Mouse (Mus musculus): ENCODE data around the gene Mcm3ap. TPM values are rescaled to one million over a fixed set of nuclear protein-coding genes. Genes with fewer than 3 reads are reported as not detected.

Mcm3ap gene
- polyA plus RNA-seq, 1 experiment from 2014 or later, result 30.3 TPM

GRCm38 (mm10) chr10:76542636-76543375 is 74.1 kb downstream of the Mcm3ap start:
- H3K9me3 ChIP-seq (replicated peaks), result no peaks in the 10 kb centered on the region
- H3K36me3 ChIP-seq, result peaks cover 65% of the 10 kb centered on the region
- no peaks in the 10 kb centered on the region for H3K27me3 ChIP-seq
- H3K4me1 ChIP-seq (replicated peaks), result no peaks in the 10 kb centered on the region
- H3K4me2 ChIP-seq, result no peak overlapping the region
- no peak overlapping the region for H3K27ac ChIP-seq
- H3K9ac ChIP-seq, result no peak overlapping the region
- ATAC-seq (replicated peaks; ENCODE audit: insufficient number of reproducible peaks, insufficient read depth, low FRiP score, low read depth), result no peak
- WGBS, result 77% methylated on average over 10 of the region's 10 CpGs
- no peak overlapping the region for H3K4me3 ChIP-seq

- no peak overlapping the region for H3K9ac ChIP-seq
- ATAC-seq (replicated peaks; ENCODE audit: insufficient number of reproducible peaks, insufficient read depth, low FRiP score, low read depth), result no peak
- H3K27ac ChIP-seq, result no peak overlapping the region
- no peak overlapping the region for H3K4me2 ChIP-seq
- no peaks in the 10 kb centered on the region for H3K9me3 ChIP-seq (replicated peaks)
- H3K36me3 ChIP-seq, result peaks cover 62% of the 10 kb centered on the region
- no peaks in the 10 kb centered on the region for H3K4me1 ChIP-seq (replicated peaks)
- H3K4me3 ChIP-seq, result no peak overlapping the region
- no peaks in the 10 kb centered on the region for H3K27me3 ChIP-seq
- WGBS, result 92% methylated on average over 8 of the region's 8 CpGs
Measured at GRCm38 (mm10) chr10:76546566-76546965, 77.8 kb downstream of the Mcm3ap start.

GRCm38 (mm10) chr10:76548218-76548617 is 79.5 kb downstream of the Mcm3ap start:
- Histone ChIP-seq H3K4me1 (replicated peaks) (no peaks in the 10 kb centered on the region), H3K9ac (no peak overlapping the region), H3K27me3 (no peaks in the 10 kb centered on the region), H3K27ac (no peak overlapping the region), H3K9me3 (replicated peaks) (no peaks in the 10 kb centered on the region), H3K4me3 (no peak overlapping the region), H3K36me3 (peaks cover 67% of the 10 kb centered on the region), H3K4me2 (no peak overlapping the region)
- no peak for ATAC-seq (replicated peaks; ENCODE audit: insufficient number of reproducible peaks, insufficient read depth, low FRiP score, low read depth)
- WGBS, result 92% methylated on average over 8 of the region's 8 CpGs

DNA sequence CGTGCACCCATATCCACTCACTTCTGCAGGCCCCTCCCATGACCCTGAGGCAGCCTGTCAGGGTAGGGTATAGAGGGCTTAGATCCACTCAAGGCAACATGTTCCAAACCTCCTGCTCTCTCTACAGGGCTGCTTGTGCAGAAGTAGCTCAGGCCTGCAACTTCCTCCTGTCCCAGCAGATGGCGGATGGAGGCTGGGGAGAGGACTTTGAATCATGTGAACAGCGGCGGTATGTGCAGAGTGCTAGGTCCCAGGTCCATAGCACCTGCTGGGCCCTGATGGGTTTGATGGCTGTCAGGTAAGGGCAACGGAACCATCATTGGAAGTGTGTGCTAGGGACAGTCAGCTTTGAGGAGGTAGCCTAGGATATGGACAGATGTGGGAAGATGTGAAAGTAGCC is 81.7 kb downstream of the Mcm3ap start:
- ATAC-seq (replicated peaks; ENCODE audit: insufficient number of reproducible peaks, insufficient read depth, low FRiP score, low read depth), result no peak
- no peak overlapping the region for H3K4me2 ChIP-seq
- no peaks in the 10 kb centered on the region for H3K9me3 ChIP-seq (replicated peaks)
- no peak overlapping the region for H3K27ac ChIP-seq
- WGBS, result 86% methylated on average over 5 of the region's 5 CpGs
- H3K27me3 ChIP-seq, result no peaks in the 10 kb centered on the region
- H3K36me3 ChIP-seq, result peaks cover 57% of the 10 kb centered on the region
- no peaks in the 10 kb centered on the region for H3K4me1 ChIP-seq (replicated peaks)
- H3K9ac ChIP-seq, result no peak overlapping the region
- no peak overlapping the region for H3K4me3 ChIP-seq

- H3K27ac ChIP-seq, result no peak overlapping the region
- no peak for ATAC-seq (replicated peaks; ENCODE audit: insufficient number of reproducible peaks, insufficient read depth, low FRiP score, low read depth)
- H3K27me3 ChIP-seq, result no peaks in the 10 kb centered on the region
- peaks cover 57% of the 10 kb centered on the region for H3K36me3 ChIP-seq
- no peaks in the 10 kb centered on the region for H3K4me1 ChIP-seq (replicated peaks)
- H3K4me2 ChIP-seq, result no peak overlapping the region
- no peak overlapping the region for H3K4me3 ChIP-seq
- H3K9me3 ChIP-seq (replicated peaks), result no peaks in the 10 kb centered on the region
- H3K9ac ChIP-seq, result no peak overlapping the region
- WGBS, result 81% methylated on average over 3 of the region's 3 CpGs
Measured at GRCm38 (mm10) chr10:76551556-76551955, 82.8 kb downstream of the Mcm3ap start.

DNA sequence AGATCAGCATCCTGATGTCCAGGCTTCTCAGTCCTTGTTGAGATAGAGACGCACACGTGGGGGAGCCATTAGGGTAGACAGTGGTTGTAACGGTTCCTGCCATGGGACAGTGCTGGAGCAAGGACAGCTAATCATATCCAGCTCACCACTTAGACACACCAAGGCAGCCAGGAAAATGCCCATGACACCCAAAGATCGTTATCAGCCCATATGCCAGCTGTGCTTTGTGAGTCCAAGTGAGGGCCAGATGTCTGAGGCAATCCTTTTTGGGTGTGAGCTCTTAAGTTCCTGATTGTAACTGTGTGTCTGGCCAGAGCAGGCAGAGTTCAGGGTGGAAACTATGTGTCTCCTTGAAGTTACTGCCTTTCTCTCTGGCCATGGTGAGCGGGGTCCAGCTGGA is 85.3 kb downstream of the Mcm3ap start:
- 83% methylated on average over 5 of the region's 5 CpGs for WGBS
- peaks cover 42% of the 10 kb centered on the region for H3K36me3 ChIP-seq
- no peak overlapping the region for H3K4me2 ChIP-seq
- H3K4me3 ChIP-seq, result no peak overlapping the region
- no peak overlapping the region for H3K9ac ChIP-seq
- H3K4me1 ChIP-seq (replicated peaks), result no peaks in the 10 kb centered on the region
- no peak for ATAC-seq (replicated peaks; ENCODE audit: insufficient number of reproducible peaks, insufficient read depth, low FRiP score, low read depth)
- no peak overlapping the region for H3K27ac ChIP-seq
- no peaks in the 10 kb centered on the region for H3K27me3 ChIP-seq
- H3K9me3 ChIP-seq (replicated peaks), result no peaks in the 10 kb centered on the region

DNA sequence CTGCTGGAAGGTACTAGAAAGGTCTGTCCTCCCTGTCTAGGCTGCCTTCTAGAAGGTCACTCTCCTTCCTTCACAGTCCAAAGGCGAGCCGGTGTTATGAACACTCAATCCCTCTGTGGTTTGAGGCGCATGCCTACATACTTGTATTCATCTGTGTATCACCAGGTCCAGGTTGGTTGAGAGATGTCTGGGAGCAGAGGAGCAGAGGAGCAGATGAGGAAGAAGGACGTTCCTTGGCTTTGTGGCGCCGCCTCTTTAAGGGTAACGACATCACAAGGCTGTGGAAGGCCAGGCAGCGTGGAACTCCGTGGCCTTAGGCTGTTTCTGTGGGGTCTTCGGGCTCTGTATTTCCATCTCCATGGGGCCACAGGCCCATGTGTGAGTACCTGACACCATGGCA is 93.2 kb downstream of the Mcm3ap start, which contains the start of gene Spatc1l:
Spatc1l (plus strand) TSS at position 301 of the 400 bp plus-strand sequence.
- no peak within 1 kb of the TSS for H3K4me3 ChIP-seq
- no peak within 1 kb of the TSS for H3K4me2 ChIP-seq
- H3K36me3 ChIP-seq, result no peaks in the 10 kb centered on the region
- no peaks in the 10 kb centered on the region for H3K4me1 ChIP-seq (replicated peaks)
- H3K9ac ChIP-seq, result no peak within 1 kb of the TSS
- no peak for ATAC-seq (replicated peaks; ENCODE audit: insufficient number of reproducible peaks, insufficient read depth, low FRiP score, low read depth)
- H3K27ac ChIP-seq, result no peak within 1 kb of the TSS
- WGBS, result 85% methylated on average over 10 of the region's 10 CpGs
- no peaks in the 10 kb centered on the region for H3K27me3 ChIP-seq
- no peaks in the 10 kb centered on the region for H3K9me3 ChIP-seq (replicated peaks)

Other genes starting within 250 kb of the Mcm3ap start
- gene Prmt2, start 231.1 kb upstream of the Mcm3ap start, polyA plus RNA-seq (2015; fragmentation: Nextera tagmentation; extraction: Ambion mirVana), result 49.4 and 58.6 TPM in 2 replicates
- gene S100b, start 215.1 kb upstream of the Mcm3ap start, polyA plus RNA-seq (2015; fragmentation: Nextera tagmentation; extraction: Ambion mirVana), result 0.83 and 0.87 TPM in 2 replicates
- gene Dip2a, start 123.6 kb upstream of the Mcm3ap start, polyA plus RNA-seq (2015; fragmentation: Nextera tagmentation; extraction: Ambion mirVana), result 8.6 and 10.3 TPM in 2 replicates
- gene AC141477.1, start 28.5 kb upstream of the Mcm3ap start, polyA plus RNA-seq (2015; fragmentation: Nextera tagmentation; extraction: Ambion mirVana), result not detected in 2 replicates
- 9.9 and 11.9 TPM in 2 replicates for gene Pcnt, start 26.1 kb upstream of the Mcm3ap start, polyA plus RNA-seq (2015; fragmentation: Nextera tagmentation; extraction: Ambion mirVana)
- gene 2610028H24Rik, start 19.8 kb upstream of the Mcm3ap start, polyA plus RNA-seq (2015; fragmentation: Nextera tagmentation; extraction: Ambion mirVana), result 0.09 TPM in 1 of 2 replicates, not detected in the other
- gene Ybey, start 187 bp downstream of the Mcm3ap start, polyA plus RNA-seq (2015; fragmentation: Nextera tagmentation; extraction: Ambion mirVana), result 4.5 and 5.1 TPM in 2 replicates
- 8.3 and 9.6 TPM in 2 replicates for gene Lss, start 62.7 kb downstream of the Mcm3ap start, polyA plus RNA-seq (2015; fragmentation: Nextera tagmentation; extraction: Ambion mirVana)
- not detected in 2 replicates for gene Spatc1l, start 93.3 kb downstream of the Mcm3ap start, polyA plus RNA-seq (2015; fragmentation: Nextera tagmentation; extraction: Ambion mirVana)
- gene Ftcd, start 106.7 kb downstream of the Mcm3ap start, polyA plus RNA-seq (2015; fragmentation: Nextera tagmentation; extraction: Ambion mirVana), result 3.3 and 3.5 TPM in 2 replicates
- gene Col6a2, start 154.7 kb downstream of the Mcm3ap start, polyA plus RNA-seq (2015; fragmentation: Nextera tagmentation; extraction: Ambion mirVana), result 90.2 and 125 TPM in 2 replicates